Mouse (Mus musculus): ENCODE data around the gene Capn5.

DNA sequence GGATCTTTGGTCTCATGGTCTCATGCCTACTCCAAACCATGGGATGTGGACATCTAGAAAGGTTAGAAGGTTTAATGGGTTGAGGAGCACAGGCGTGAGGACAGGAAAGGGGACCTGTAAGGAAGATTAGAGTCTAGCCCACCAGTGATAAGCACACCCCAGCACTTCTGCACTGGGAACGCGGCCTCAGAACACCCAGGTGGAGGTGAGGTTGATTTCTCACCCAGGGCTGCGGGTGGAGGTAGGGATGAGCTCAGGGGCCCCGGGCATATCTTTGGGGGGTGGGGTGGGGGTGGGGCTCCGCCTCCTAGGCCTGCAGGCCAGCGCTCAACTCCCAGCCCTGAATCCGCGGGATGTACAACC lies 527 bp downstream of the Capn5 start:
- TF ChIP-seq GATA1 (IDR thresholded peaks at IDR 0.05; ENCODE audit: borderline replicate concordance, low read length), result no peak
- TF ChIP-seq FLI1 (IDR thresholded peaks at IDR 0.05; ENCODE audit: low read length), result no peak

Measured in megakaryocyte, embryonic 14.5 days (primary cell).